Mouse (Mus musculus): ENCODE data around the gene Cxcl2. TPM values are rescaled to one million over a fixed set of nuclear protein-coding genes. Genes with fewer than 3 reads are reported as not detected.

The Cxcl2 gene
- total and polyA plus RNA-seq, 3 experiments = 0.84 TPM; not detected in 2

- Histone ChIP-seq H3K36me3 (ENCODE audit: control insufficient read depth, insufficient read depth, low read length) (no peaks in the 10 kb centered on the region), H3K79me2 (replicated peaks; ENCODE audit: control insufficient read depth, insufficient read depth, low read length) (no peaks in the 10 kb centered on the region), H3K4me1 (ENCODE audit: control insufficient read depth, insufficient read depth, low read length) (no peaks in the 10 kb centered on the region), H3K27ac (no peak overlapping the region), H3K4me3 (no peak overlapping the region), H3K27me3 (ENCODE audit: control insufficient read depth, insufficient read depth, low read length) (no peaks in the 10 kb centered on the region), H3K9ac (ENCODE audit: low read depth, low read length) (no peak overlapping the region)
- intact Hi-C loops (cut with DNase I) = no loop called here
- 94% methylated on average over 4 of the region's 4 CpGs for WGBS
- TF ChIP-seq CTCF (IDR thresholded peaks at IDR 0.05) (no peak), POLR2A (IDR thresholded peaks at IDR 0.05; ENCODE audit: insufficient read depth, low read depth, low read length) (no peak), EP300 (IDR thresholded peaks at IDR 0.05; ENCODE audit: insufficient read depth, low read depth, low read length) (no peak)
- DNase-seq = no peak
Observed at GRCm38 (mm10) chr5:90922958-90923357, 19.3 kb downstream of the Cxcl2 start.

- peak overlapping the region; percentile 84; the same call in 1 of the 2 replicates for H3K9ac ChIP-seq (ENCODE audit: low read depth, low read length)
- no peak for DNase-seq
- H3K79me2 ChIP-seq (replicated peaks; ENCODE audit: control insufficient read depth, insufficient read depth, low read length) = 0 out of 2 replicates have a peak, but pooled peaks cover 1% of the 10 kb centered on the region
- TF ChIP-seq CTCF (IDR thresholded peaks at IDR 0.05) = no peak
- TF ChIP-seq EP300 (IDR thresholded peaks at IDR 0.05; ENCODE audit: insufficient read depth, low read depth, low read length) = no peak
- TF ChIP-seq POLR2A (IDR thresholded peaks at IDR 0.05; ENCODE audit: insufficient read depth, low read depth, low read length) = no peak
- WGBS = 43% methylated on average over 2 of the region's 2 CpGs
- H3K4me1 ChIP-seq (ENCODE audit: control insufficient read depth, insufficient read depth, low read length) = peaks cover 2% of the 10 kb centered on the region
- H3K27ac ChIP-seq = peak overlapping the region; percentile 75
- H3K36me3 ChIP-seq (ENCODE audit: control insufficient read depth, insufficient read depth, low read length) = peaks cover 4% of the 10 kb centered on the region
- no peaks in the 10 kb centered on the region for H3K27me3 ChIP-seq (ENCODE audit: control insufficient read depth, insufficient read depth, low read length)
- intact Hi-C loops (cut with DNase I) = loop anchor here (2.0 kb wide), 1 partner anchor 40 kb away; the partner anchor contains the start of gene Cxcl1
- peak overlapping the region; percentile 60 for H3K4me3 ChIP-seq
Observed at GRCm38 (mm10) chr5:90930546-90930945, 26.9 kb downstream of the Cxcl2 start.

DNA sequence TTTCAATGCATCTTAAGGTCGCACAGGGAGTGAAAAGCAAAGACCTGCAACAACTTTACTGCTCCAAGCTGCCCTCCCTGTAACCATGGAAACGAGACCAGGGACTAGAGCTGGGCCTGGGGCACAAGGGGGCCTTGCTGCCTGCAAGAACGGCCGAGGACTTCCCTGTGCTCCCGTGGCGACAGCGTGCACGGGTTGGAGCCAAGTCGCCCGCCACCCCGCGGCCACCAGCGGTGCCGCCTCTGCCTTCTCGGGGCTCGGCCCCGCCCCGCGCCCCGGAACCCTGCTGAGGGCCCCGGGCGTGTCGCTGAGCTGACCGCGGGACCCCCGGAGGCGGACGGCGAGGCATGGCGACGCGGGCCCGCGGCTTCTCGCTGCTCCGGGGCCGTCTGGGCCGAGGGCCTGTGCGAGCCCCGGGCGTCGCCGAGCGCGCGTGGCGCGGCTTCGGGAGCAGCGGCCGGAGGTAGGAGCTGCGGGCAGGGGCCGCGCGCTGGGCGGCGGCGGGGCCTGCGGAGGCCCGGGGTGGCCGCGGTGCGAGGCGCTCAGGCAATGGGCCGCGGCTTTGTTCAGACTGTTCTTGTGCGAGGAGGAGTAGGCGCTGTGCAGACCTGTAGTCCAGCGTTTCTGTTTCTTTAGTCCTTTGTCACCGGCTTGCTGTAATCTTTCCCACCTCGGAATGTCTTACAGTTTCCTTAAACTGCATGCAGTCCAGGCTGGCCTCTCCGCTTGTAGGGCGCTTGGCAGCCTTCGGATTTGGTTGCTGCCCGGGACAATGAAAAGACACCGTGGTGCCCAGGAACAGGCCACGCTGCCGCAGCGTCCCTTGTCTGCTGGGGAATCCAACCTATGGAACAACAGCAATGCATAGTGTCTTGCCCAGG, 27.5 kb downstream of the Cxcl2 start, which contains the start of gene Mthfd2l:
Gene Mthfd2l (plus strand): TSS at position 147 of the 881 bp plus-strand sequence.
- intact Hi-C loops (cut with DNase I) = loop anchor here (2.0 kb wide), 1 partner anchor 40 kb away; the partner anchor contains the start of gene Cxcl1
- H3K79me2 ChIP-seq (replicated peaks; ENCODE audit: control insufficient read depth, insufficient read depth, low read length) = 0 out of 2 replicates have a peak, but pooled peaks cover 1% of the 10 kb centered on the region

DNA sequence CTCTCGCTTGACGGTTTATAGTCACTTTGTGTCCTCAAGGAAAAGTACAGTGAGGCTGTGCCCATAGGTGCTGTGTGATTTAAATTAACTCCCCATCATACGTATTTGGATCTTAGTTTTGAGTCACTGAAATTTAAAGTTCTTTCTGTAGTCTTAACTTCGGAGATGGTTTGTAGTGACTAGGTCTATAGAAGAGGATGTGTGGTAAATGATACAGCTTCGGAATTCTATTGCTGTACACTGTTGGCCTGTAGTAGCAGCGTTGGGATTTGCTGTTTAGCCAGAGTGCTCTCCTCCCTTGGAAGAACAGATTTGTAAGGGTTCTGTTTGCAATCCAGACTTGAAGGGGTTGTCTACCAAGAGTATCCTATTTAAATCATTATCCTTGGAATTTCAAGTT, 28.2 kb downstream of the Cxcl2 start:
- 14% methylated on average over 6 of the region's 6 CpGs for WGBS
- TF ChIP-seq EP300 (IDR thresholded peaks at IDR 0.05; ENCODE audit: insufficient read depth, low read depth, low read length) (no peak), POLR2A (IDR thresholded peaks at IDR 0.05; ENCODE audit: insufficient read depth, low read depth, low read length) (no peak), CTCF (IDR thresholded peaks at IDR 0.05) (no peak)
- peaks cover 7% of the 10 kb centered on the region for H3K36me3 ChIP-seq (ENCODE audit: control insufficient read depth, insufficient read depth, low read length)
- intact Hi-C loops (cut with DNase I) = loop anchor here (2.0 kb wide), 1 partner anchor 41 kb away; the partner anchor contains the start of gene Cxcl1
- DNase-seq = no peak
- peak overlapping the region; percentile 75 for H3K27ac ChIP-seq
- H3K27me3 ChIP-seq (ENCODE audit: control insufficient read depth, insufficient read depth, low read length) = no peaks in the 10 kb centered on the region
- peak overlapping the region; percentile 84 for H3K9ac ChIP-seq (ENCODE audit: low read depth, low read length)
- peak overlapping the region; percentile 60 for H3K4me3 ChIP-seq
- 0 out of 2 replicates have a peak, but pooled peaks cover 1% of the 10 kb centered on the region for H3K79me2 ChIP-seq (replicated peaks; ENCODE audit: control insufficient read depth, insufficient read depth, low read length)
- peaks cover 2% of the 10 kb centered on the region for H3K4me1 ChIP-seq (ENCODE audit: control insufficient read depth, insufficient read depth, low read length)

More for the DNA sequence above, 27.5 kb downstream of the Cxcl2 start, which contains the start of gene Mthfd2l:
- TF ChIP-seq POLR2A (IDR thresholded peaks at IDR 0.05; ENCODE audit: insufficient read depth, low read depth, low read length) = no peak
- TF ChIP-seq CTCF (IDR thresholded peaks at IDR 0.05) = peak; percentile 96
- no peak for TF ChIP-seq EP300 (IDR thresholded peaks at IDR 0.05; ENCODE audit: insufficient read depth, low read depth, low read length)
- WGBS = under 1% methylated on average over 76 of the region's 79 CpGs
- no peaks in the 10 kb centered on the region for H3K27me3 ChIP-seq (ENCODE audit: control insufficient read depth, insufficient read depth, low read length)
- peak within 1 kb of the TSS; percentile 60 for H3K4me3 ChIP-seq
- H3K36me3 ChIP-seq (ENCODE audit: control insufficient read depth, insufficient read depth, low read length) = peaks cover 4% of the 10 kb centered on the region
- H3K9ac ChIP-seq (ENCODE audit: low read depth, low read length) = peak within 1 kb of the TSS; percentile 84
- peak within 1 kb of the TSS; percentile 75 for H3K27ac ChIP-seq
- DNase-seq = peak; percentile 92
- peaks cover 2% of the 10 kb centered on the region for H3K4me1 ChIP-seq (ENCODE audit: control insufficient read depth, insufficient read depth, low read length)

GRCm38 (mm10) chr5:90936706-90937105, 33.0 kb downstream of the Cxcl2 start:
- 60% methylated on average over 2 of the region's 2 CpGs for whole genome bisulfite sequencing
- Histone ChIP-seq H3K4me1 (ENCODE audit: control insufficient read depth, insufficient read depth, low read length) (peaks cover 2% of the 10 kb centered on the region), H3K36me3 (ENCODE audit: control insufficient read depth, insufficient read depth, low read length) (peaks cover 7% of the 10 kb centered on the region), H3K79me2 (replicated peaks; ENCODE audit: control insufficient read depth, insufficient read depth, low read length) (0 out of 2 replicates have a peak, but pooled peaks cover 1% of the 10 kb centered on the region), H3K9ac (ENCODE audit: low read depth, low read length) (no peak overlapping the region), H3K27me3 (ENCODE audit: control insufficient read depth, insufficient read depth, low read length) (no peaks in the 10 kb centered on the region), H3K4me3 (no peak overlapping the region), H3K27ac (no peak overlapping the region)
- TF ChIP-seq POLR2A (IDR thresholded peaks at IDR 0.05; ENCODE audit: insufficient read depth, low read depth, low read length) = no peak
- TF ChIP-seq CTCF (IDR thresholded peaks at IDR 0.05) = no peak
- no peak for TF ChIP-seq EP300 (IDR thresholded peaks at IDR 0.05; ENCODE audit: insufficient read depth, low read depth, low read length)
- DNase-seq = no peak
- intact Hi-C loops (cut with DNase I) = no loop called here

All from heart, adult 2 months (tissue).